Mouse (Mus musculus) ES-E14 (cell line): ENCODE results near the gene Ankrd53.

Experiments used
- HCFC1 ChIP-seq: IDR thresholded peaks from 2 replicates; pipeline ENCODE4 v1.6.1; 2012; ENCODE audit warnings: low read length, inconsistent platforms, borderline replicate concordance; ENCODE audit not compliant: insufficient read depth
- ZC3H11A ChIP-seq: IDR thresholded peaks from 2 replicates; pipeline ENCODE4 v1.6.1; 2012; ENCODE audit warnings: low read depth, mild to moderate bottlenecking, inconsistent platforms, low read length, borderline replicate concordance

- TF ChIP-seq HCFC1: no peak
- TF ChIP-seq ZC3H11A: no peak
Measured at GRCm38 (mm10) chr6:83762344-83762743, at the start of gene Ankrd53.
